Mouse (Mus musculus) liver, embryonic 14.5 days (tissue): ENCODE measurements around the gene Vegfa.

Experiments used
- CTCF ChIP-seq: IDR thresholded peaks from 2 replicates; pipeline ENCODE4 v1.5.1; 2016; ENCODE audit warnings: antibody characterized with exemption, low read depth, control low read depth
- EP300 ChIP-seq: IDR thresholded peaks from 2 replicates; pipeline ENCODE4 v1.6.1; 2016; ENCODE audit warnings: antibody characterized with exemption, low read depth

DNA sequence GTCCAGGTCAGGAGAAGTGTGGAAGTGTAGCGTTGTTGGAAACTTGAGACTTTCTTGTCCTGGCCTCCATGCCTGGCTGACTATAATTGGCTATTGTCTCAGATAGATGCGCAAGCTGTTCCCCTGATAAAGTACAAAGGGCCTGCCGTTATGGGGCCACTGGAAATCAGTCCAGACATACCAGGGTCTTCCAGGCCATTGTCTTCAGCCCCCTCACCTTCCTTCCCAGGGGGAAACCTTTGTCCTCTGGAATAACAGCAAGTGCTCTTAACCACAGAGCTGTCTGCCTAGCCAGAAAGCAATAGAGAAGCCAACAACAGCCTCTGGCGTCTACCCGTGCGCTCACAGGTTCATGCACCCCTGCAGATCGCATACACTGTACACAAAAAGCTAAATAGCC is 48.2 kb upstream of the Vegfa start:
- TF ChIP-seq CTCF = no peak
- no peak for TF ChIP-seq EP300
